Mouse (Mus musculus) c-Kit-positive CD71-positive TER-119-positive erythroid progenitor cells, embryonic 14.5 days (primary cell): ENCODE data around the gene Celf6.
A peak's percentile ranks its signal among the peaks of the same experiment; 100 is the strongest.

ENCODE experiments used
- DNase-seq: peaks from one replicate; pipeline ENCODE4 v3.0.0-alpha.2; 2013; ENCODE audit warnings: low spot score

Celf6 gene

GRCm38 (mm10) chr9:59588252-59588651 is 10.5 kb downstream of the Celf6 start:
- DNase-seq: no peak

GRCm38 (mm10) chr9:59588710-59589671 is 11.3 kb downstream of the Celf6 start:
- DNase-seq: no peak

GRCm38 (mm10) chr9:59589703-59590439 is 12.2 kb downstream of the Celf6 start:
- DNase-seq: no peak

- DNase-seq: no peak
Measured at GRCm38 (mm10) chr9:59601661-59602060, 23.9 kb downstream of the Celf6 start.

GRCm38 (mm10) chr9:59605967-59606366 is 28.2 kb downstream of the Celf6 start:
- no peak for DNase-seq

GRCm38 (mm10) chr9:59610950-59611349 is 33.2 kb downstream of the Celf6 start:
- no peak for DNase-seq

GRCm38 (mm10) chr9:59615797-59616196 is 38.1 kb downstream of the Celf6 start:
- no peak for DNase-seq

GRCm38 (mm10) chr9:59616622-59617306 is 39.0 kb downstream of the Celf6 start, which contains the start of gene Parp6:
TSS of gene Parp6 (plus strand) at chr9:59617284.
- DNase-seq: peak; percentile 99

- peak; percentile 33 for DNase-seq
Measured at GRCm38 (mm10) chr9:59617307-59617973, 39.7 kb downstream of the Celf6 start.

GRCm38 (mm10) chr9:59638372-59638771 is 60.7 kb downstream of the Celf6 start:
- DNase-seq: no peak

- no peak for DNase-seq
Measured at GRCm38 (mm10) chr9:59639936-59640335, 62.2 kb downstream of the Celf6 start.

- no peak for DNase-seq
Measured at GRCm38 (mm10) chr9:59641320-59641719, 63.6 kb downstream of the Celf6 start.

GRCm38 (mm10) chr9:59649911-59650310 is 72.2 kb downstream of the Celf6 start:
- no peak for DNase-seq

GRCm38 (mm10) chr9:59653371-59653770 is 75.7 kb downstream of the Celf6 start:
- DNase-seq: peak; percentile 51

GRCm38 (mm10) chr9:59654450-59654983 is 76.8 kb downstream of the Celf6 start:
- no peak for DNase-seq

GRCm38 (mm10) chr9:59655958-59656634 is 78.4 kb downstream of the Celf6 start, which contains the start of gene Pkm:
TSS of gene Pkm (plus strand) at chr9:59656368.
- peak; percentile 74 for DNase-seq
